Mouse (Mus musculus) hematopoietic stem cell, adult 5-6 weeks (primary cell): ENCODE measurements at regions not wholly inside any gene's neighbourhood (a gene's known extent, or its start where the extent isn't known, plus 50 kb on each side); places are given as distances from the start of the nearest gene placed in this dataset.
A peak's percentile ranks its signal among the peaks of the same experiment; 100 is the strongest.
"Not testable (repeated sequence)": the region's sequence is repeated elsewhere in the genome, so short reads cannot be mapped to it uniquely, and the experiment has no call there.

Experiments used
- ATAC-seq, 2 experiments: fragments of 125-278 bp in 1 of 2; replicated peaks in 1 of 2; 2 replicates each; pipeline ENCODE4 v1.8.0; 2016 to 2017; ENCODE audit warnings: inconsistent platforms in 2 of 2, mild to moderate bottlenecking in 2 of 2, moderate number of reproducible peaks in 2 of 2, low read depth in 1 of 2, moderate TSS enrichment in 1 of 2; ENCODE audit not compliant: low FRiP score in 2 of 2, poor library complexity in 2 of 2, severe bottlenecking in 2 of 2, insufficient read depth in 1 of 2, low TSS enrichment in 1 of 2

DNA sequence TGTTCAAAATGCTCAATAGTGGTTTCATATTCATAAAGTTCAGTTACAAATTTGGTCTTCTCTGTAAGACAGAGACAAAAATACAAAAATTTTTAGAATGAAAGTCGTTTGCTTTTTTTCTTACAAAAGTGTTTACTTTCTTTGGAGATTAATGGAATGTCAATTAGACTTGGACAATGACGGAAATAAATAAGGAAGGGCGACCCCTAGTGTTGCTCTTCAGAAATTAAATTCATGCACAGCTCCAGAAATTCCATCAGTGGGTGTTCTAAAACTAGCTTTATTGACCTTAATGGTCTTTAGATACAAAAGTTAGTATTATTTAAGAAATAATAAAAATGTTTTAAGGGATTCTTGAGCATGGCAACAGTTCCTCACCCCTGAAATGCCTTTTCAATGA is 141.8 kb upstream of the Lama2 start:
- no peak for ATAC-seq

DNA sequence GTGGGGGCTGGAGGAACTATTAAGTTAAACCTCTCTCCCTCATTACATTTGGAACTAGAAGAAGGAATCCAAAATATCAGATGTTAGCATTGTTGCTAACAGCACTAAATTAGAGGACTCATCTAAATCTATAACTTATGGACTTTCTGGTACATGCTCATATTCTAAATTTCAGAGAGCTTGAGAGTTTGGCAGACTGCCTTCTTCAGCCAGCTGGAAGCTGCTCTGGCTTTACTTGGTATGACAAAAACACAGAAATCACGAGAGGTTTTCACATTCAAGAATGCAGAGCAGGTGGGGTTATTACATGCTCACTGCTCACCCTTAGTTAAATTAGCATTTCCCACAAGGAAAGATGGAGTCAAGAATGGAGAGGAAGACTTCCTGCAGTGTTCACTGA is 182.8 kb upstream of the Lama2 start:
- no peak for ATAC-seq

DNA sequence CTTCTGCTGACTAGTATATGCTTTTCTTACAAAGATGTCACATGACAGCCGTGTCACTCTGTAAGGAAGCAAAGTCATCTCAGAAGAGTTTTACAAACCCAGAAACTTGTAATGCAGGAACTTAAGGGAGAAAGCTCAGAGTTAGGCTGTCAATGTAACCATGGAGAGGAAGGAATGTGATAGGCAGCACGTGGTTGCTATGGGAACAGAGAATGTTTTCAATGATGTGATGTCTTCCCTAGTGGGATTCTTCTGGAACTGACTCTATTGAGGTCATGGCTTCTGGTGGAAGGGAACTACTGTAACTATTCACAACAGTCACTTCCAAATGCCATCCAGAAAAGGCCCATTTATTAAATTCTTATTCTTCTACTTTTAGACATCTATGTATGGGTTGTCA is 190.0 kb upstream of the Lama2 start:
- no peak for ATAC-seq

DNA sequence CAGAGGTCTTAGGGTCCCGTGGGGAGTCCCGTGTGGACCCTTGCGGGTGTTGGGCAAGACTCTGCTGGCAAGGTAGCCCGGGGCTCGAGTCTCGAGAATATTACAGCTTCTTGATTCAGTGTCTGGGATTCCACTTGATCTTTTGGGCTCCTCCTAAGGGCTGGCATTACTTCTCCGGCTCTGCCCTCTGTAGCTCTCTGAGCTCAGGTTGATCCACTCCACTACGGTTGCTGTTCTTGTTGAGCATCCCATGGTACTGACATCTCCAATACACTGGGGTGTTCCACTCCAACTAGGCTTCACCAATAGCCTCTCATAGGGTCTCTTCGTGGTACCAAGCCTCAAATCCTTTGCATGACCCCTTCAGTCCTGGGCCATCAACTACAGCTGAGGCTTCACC is 206.1 kb upstream of the Lama2 start:
- not testable (repeated sequence) for ATAC-seq

DNA sequence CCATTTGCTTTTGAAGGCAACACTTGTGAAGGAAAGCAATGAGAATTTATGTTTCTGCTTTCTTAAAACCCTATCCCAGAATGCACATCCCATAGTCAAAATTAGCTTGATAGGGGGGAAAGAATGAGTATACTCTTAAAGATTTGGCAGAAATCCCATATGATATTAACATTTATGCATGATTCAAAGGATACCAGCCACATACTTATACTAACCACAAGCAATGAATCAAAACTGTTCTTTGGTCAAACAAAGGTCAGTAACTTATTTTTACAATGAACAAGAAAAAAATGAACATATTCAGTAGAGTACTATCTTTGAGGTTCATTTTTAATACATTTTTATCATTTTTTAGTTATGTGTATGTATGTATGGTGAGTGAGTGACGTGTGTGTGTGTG is 208.8 kb upstream of the Lama2 start:
- ATAC-seq: no peak

DNA sequence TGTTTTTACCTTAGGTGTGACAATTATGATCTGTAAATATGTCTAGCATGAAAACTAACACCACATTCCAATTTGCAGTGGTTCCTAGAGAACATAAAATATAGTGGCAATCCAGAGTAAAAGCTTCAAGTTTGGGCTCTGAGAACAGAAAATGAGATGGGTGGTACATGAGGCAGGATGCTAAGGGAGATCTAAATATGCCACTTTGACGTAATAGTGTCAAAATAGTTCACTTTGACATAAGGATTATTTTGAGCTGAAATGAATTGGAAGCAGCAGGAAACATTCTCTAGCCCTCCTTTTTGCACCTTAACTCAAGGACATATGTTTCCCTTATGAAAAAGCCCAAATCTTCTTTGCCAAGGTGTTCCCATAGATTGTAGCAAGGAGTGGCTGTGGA is 219.1 kb upstream of the Lama2 start:
- ATAC-seq: no peak

DNA sequence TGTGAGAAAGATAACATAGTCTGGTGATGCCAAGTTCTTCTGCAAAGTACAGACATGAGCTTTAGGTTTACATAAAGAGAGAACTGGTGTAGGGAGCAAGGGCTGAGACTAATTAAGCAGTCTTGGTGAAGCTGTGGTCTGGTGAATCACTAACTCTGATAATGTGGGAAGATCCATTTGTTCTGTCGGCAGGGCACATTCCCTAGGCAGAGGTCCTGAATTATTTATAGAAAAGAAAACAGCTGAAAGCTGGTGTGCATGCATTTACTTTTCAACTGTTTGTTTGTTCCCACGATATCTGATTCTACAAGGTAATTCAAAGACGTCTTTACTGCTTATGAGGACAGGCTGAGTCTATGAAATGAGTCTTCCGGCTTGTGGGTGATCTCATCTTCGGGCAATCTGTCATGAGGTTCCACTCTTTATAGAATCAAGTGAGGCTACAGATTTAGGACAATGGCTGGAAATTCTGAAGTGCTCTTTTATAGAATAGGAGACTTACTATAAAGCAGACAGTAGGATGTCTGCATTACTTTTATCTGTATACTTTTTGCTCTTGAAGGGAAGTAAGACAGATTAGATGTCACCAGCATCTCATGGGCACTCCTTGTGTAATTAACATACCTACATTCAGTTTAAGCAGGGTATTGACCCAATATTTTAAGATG is 221.6 kb upstream of the Lama2 start:
- no peak for ATAC-seq

DNA sequence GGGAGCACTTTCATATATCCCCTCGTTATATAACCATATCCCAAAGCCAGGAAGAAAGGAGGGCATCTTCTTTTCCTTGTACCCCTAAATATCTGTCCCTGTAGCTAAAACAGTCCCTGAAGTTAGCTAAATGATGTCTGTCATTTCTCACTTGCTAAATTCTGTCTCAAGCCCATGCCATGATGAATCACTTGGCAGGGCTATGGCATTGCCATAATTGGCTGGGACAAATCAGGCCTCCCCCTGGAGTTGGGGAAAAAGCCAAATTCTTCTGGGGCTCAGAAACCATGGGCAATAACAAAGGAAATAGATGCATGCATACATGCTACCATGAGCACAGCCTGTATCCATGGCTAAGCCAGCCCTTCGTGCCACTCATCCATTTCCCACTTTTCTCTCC is 223.5 kb upstream of the Lama2 start:
- ATAC-seq: no peak

DNA sequence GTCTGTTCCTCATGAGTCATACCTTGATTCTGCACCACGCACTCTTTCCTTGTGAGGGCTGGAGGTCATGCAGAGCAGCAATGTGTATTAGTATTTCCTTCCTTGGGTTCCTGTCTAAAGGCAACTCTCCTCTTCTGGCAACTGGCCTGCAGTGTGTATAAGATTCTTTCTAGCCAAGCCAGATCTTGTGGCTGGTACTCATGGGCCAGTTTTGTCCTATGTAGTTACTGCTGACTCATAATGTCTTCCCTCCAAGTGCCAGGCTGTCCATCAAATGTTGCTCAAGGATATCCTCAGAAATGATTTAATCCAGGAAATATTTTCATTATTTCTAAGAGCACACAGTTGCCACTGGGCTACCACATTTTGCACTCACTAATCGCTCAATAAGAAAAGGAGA is 211.0 kb upstream of the Ptprk start:
- 0 out of 4 replicates have a peak, but pooled peaks of 1 of the 2 experiments have one; percentile 12 for ATAC-seq

DNA sequence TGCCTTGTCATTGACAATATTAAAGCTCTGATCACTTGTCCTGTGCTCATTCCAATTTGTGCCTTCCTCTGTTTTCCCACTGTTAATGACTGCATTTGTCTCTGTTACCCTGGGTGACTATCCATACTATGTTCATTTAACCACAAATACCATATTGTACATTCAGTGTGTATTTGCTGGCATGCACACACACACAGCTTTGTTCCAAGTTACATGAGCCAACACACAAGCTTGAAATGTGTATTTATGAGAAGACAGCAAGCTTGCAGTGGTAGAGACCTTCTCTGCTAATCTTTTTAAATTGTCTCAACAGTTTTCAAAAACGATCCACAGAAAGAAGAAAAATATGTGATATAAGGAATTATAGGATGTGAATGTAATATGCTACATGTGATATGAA is 193.8 kb upstream of the Ptprk start:
- ATAC-seq: no peak

DNA sequence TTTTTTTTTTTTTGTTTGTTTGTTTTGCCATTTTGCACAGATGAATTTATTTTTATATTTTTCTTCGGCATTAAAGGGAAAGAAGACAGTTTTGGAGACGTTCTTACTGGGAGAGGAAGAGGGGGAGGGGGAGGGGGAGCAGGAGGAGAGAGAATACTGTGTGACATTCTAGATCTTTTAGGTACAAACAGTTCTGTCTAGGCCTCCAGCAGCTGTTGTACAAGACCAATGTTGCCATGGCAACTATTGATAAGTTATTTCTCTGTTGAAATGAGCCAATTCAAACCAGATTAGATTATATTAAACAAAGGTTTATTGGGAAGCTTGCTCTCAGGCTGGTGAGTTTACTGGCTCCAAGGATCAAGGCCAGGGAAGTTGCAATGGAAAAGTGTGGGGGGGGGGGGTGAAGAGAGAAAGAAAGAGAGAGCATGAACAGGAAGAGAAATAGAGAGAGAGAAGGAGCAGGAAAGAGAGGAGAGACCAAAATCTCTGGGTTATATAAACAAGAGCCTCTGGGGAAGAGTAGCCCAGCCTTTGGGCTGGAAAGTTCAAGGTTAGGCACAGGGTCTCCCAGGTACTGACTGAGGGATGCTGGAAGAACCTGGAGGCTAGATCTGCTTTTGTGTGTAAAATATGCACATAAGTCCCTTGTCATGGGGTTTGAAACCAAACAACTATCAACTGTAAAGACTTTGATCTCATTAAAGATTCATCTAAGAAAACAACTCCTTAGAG is 182.7 kb upstream of the Ptprk start:
- no peak for ATAC-seq

DNA sequence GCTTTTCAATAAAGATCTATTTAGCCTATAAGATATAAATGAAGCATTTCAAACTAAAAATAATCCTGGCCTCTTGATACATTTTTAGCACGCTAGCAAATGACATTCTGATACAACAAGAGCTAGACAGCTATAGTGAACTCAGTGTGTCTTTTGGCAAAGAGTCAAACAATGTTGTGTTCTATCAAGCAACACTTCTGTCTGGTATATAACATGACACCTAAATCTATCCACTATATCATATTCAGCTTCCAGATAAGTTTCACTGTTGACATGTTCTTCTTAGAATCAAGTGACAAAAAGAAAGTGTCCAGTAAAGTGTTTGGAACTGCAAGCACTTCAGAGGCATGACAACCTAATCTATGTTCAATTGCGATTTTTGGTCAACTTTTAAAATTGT is 158.2 kb upstream of the Ptprk start:
- no peak for ATAC-seq

DNA sequence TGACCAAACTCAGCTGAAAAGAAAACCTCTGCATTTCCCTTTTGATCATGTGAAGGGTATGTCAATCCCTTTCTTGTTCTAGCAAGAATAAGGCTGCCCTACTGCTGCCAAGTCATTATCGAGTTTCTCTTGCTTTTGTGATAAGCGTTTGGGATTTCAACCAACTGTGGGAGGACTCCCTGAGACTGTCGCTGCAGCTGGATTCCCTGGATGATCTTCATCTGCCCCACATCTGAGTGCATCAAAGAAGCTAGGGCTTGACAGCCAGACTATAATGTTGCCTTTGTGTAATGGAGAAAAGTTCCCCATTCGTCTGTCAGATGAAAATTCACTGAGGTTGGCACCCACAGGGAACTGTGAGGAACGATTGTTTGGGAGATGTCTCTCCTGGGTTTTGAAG is 147.4 kb upstream of the Ptprk start:
- no peak for ATAC-seq

DNA sequence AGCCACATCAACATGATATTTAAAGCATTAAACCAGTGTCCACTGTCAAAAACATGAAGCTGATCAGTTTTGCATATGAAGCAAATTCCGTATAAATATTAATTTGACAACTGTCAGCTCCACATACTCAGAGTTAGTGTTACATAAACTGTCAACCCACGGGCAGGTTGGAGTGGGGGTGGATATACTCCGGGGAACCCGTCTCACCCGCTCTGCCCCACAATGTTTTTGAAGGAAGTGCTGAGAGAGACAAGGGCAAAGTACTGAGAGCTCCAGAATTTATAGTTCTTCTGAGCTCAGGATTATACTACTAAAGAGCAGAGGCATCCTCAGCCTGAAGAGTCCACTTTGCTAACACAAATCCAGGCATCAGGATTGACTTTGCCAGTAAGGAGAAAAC is 132.5 kb upstream of the Ptprk start:
- no peak for ATAC-seq

DNA sequence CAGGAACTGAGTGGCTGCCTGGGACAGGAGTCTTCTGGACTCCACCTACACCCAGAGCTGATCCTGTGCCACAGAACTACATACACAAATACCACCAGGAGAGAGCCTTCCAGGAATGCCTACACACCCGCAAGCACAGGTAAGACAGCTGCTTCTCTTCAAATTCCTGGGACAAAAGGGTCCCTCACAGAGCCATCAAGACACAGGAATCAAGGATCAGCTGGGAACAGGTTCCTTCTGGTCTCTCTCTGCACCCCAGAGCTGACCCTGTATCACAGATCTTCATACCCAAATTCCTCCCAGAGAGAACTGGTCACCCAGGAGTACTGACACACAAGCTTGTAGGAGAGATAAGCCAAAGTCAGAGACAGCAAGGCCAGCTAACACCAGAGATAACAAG is 125.5 kb upstream of the Ptprk start:
- ATAC-seq: no peak

DNA sequence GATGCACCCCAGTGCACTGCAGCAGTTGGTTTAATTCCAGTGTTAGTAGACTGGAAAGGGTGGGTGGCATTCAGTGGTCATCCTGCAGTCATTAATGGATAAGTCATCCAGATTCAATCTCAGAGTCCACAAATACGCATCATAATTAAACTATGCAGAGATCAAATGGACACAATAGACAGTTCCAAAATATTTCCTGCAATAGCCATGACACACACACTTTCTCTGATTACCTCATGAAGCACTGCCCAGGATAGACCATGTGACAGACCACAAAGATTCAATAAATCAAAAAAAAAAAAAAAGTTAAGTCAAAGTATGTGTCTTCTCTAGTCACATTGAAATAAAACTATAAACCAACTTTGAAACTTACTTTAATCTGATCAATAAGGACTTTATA is 106.4 kb upstream of the Ptprk start:
- no peak for ATAC-seq

DNA sequence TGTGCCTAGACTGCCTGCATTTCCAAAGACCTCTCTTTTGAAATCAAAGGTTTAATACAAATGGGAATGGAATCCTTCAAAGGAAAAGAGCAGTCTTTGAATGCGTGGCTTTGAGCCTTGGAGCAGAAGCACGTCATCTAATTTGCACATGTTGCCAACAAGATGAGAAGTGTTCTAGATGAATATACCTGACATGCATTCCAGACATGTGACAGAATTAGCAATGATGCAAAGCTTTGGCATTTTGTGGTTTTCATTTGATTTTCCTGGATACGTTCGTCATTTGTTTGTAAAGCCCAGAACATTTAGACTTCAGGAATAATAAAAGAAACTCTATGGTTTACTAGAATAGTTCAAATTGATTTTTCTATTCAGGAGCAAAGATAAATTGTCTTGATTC is 90.6 kb upstream of the Ptprk start:
- no peak for ATAC-seq

DNA sequence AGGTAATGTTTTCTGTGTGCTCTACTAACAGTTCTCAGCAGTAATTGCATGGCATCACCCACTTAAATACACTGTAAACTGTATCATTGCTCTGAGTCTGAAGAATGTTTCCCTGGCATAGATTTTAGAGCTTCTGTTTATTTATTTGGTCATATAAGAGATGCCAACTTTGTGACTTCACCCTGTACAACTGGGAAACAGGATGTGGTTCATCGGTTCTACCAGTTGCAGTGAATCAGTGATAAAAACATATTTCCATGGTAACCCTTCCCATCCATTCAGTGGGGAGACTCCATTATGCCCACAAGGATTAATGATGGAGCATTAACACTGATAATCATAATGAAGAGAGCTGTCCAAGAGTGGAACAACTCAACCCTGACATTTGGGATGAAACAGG is 89.6 kb upstream of the Ptprk start:
- ATAC-seq: no peak

DNA sequence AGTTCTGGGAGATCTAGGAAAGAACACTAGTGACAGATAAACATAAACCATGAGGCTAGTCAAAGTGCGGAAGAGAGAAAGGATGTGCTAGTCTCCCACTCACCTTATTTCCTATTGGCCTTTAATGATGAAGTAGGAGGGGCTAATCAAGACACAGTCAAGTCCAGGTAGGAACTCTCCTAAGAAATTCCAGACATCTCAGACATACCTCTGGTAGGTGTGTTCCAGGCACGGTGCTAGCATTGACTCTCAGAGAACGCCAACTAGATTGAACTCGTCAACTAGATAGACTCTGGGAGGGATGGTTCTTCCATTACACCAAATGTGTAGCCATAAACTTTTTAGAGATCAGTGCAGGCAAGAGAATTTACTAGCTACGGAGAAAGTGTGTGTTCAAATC is 87.6 kb upstream of the Ptprk start:
- no peak for ATAC-seq
